In genomic region chr19:51355701-51356100, GRCm38 (mm10) we compare ENCODE assay signal across 27 mouse cellular contexts.
DNase-seq lines count a peak whose midpoint lies in the region; ATAC-seq and TF ChIP-seq lines count a peak whose summit lies in the region.
"Had no signal": no experiment of that assay in that cellular context is flagged by ENCODE, and none has a peak within 500 bp of the region (broad histone marks: within the 10 kb centered on the region; RNA-seq: fewer than 3 reads in every experiment).

No protein-coding gene starts in this region.

- no peak for TF ChIP-seq CTCF in lung, embryonic 14.5 days (IDR thresholded peaks at IDR 0.05; ENCODE audit: low read depth)
- no peak for TF ChIP-seq CTCF in midbrain, postnatal 0 days (IDR thresholded peaks at IDR 0.05)

- H3K27me3 ChIP-seq in forebrain, embryonic 14.5 days (replicated peaks; ENCODE audit: control insufficient read depth, insufficient read depth, low read length), result no peaks in the 10 kb centered on the region
- H3K27me3 ChIP-seq in forebrain, embryonic 15.5 days, result no peaks in the 10 kb centered on the region
- no peaks in the 10 kb centered on the region for H3K27me3 ChIP-seq in lung, embryonic 14.5 days (ENCODE audit: insufficient read depth, low read length)
- no peaks in the 10 kb centered on the region for H3K27me3 ChIP-seq in midbrain, postnatal 0 days (ENCODE audit: insufficient read depth, low read length)
- no peaks in the 10 kb centered on the region for H3K27me3 ChIP-seq in midbrain, embryonic 16.5 days (ENCODE audit: control insufficient read depth, insufficient read depth, low read depth, low read length)
- H3K27me3 ChIP-seq: CH12.LX; embryonic facial prominence, embryonic 13.5 days; embryonic facial prominence, embryonic 15.5 days; forebrain, embryonic 12.5 days had no signal

- H3K9ac ChIP-seq in forebrain, embryonic 14.5 days (ENCODE audit: low read length), result no peak overlapping the region
- H3K9ac ChIP-seq in forebrain, embryonic 15.5 days (replicated peaks), result no peak overlapping the region
- no peak overlapping the region for H3K9ac ChIP-seq in lung, embryonic 14.5 days
- H3K9ac ChIP-seq in midbrain, postnatal 0 days (replicated peaks; ENCODE audit: low read length, poor library complexity, severe bottlenecking), result no peak overlapping the region
- H3K9ac ChIP-seq in midbrain, embryonic 16.5 days (ENCODE audit: low read depth, low read length), result no peak overlapping the region
- H3K9ac ChIP-seq: embryonic facial prominence, embryonic 13.5 days; embryonic facial prominence, embryonic 15.5 days; forebrain, embryonic 12.5 days had no signal

- no peak for ATAC-seq in forebrain, embryonic 14.5 days
- no peak for ATAC-seq in forebrain, embryonic 15.5 days (replicated peaks)
- ATAC-seq in lung, embryonic 14.5 days (ENCODE audit: insufficient read depth), result no peak
- ATAC-seq in midbrain, postnatal 0 days (ENCODE audit: low FRiP score), result no peak
- ATAC-seq in midbrain, embryonic 16.5 days, result no peak
- ATAC-seq: CD4-positive, CD25-positive, alpha-beta regulatory T cell, adult 4 months; forebrain, embryonic 16.5 days had no signal

- no peaks in the 10 kb centered on the region for H3K4me1 ChIP-seq in forebrain, embryonic 14.5 days (ENCODE audit: control insufficient read depth, insufficient read depth, low read length)
- H3K4me1 ChIP-seq in forebrain, embryonic 15.5 days, result no peaks in the 10 kb centered on the region
- H3K4me1 ChIP-seq in lung, embryonic 14.5 days (ENCODE audit: insufficient read depth), result no peaks in the 10 kb centered on the region
- H3K4me1 ChIP-seq in midbrain, postnatal 0 days (ENCODE audit: insufficient read depth, low read length), result no peaks in the 10 kb centered on the region
- H3K4me1 ChIP-seq in midbrain, embryonic 16.5 days (ENCODE audit: control insufficient read depth, insufficient read depth, low read length), result no peaks in the 10 kb centered on the region
- H3K4me1 ChIP-seq: embryonic facial prominence, embryonic 13.5 days; embryonic facial prominence, embryonic 15.5 days; forebrain, embryonic 10.5 days; forebrain, embryonic 12.5 days had no signal

- no peaks in the 10 kb centered on the region for H3K36me3 ChIP-seq in forebrain, embryonic 14.5 days (ENCODE audit: control insufficient read depth, insufficient read depth, low read length)
- no peaks in the 10 kb centered on the region for H3K36me3 ChIP-seq in forebrain, embryonic 15.5 days
- no peaks in the 10 kb centered on the region for H3K36me3 ChIP-seq in lung, embryonic 14.5 days (ENCODE audit: insufficient read depth)
- no peaks in the 10 kb centered on the region for H3K36me3 ChIP-seq in midbrain, postnatal 0 days (ENCODE audit: insufficient read depth, low read length)
- H3K36me3 ChIP-seq in midbrain, embryonic 16.5 days (ENCODE audit: control insufficient read depth, insufficient read depth, low read length), result no peaks in the 10 kb centered on the region
- H3K36me3 ChIP-seq: embryonic facial prominence, embryonic 13.5 days; embryonic facial prominence, embryonic 15.5 days; forebrain, embryonic 10.5 days; forebrain, embryonic 12.5 days; G1E had no signal

- DNase-seq in forebrain, embryonic 14.5 days (ENCODE audit: low spot score), result peak; percentile 64
- DNase-seq in lung, embryonic 14.5 days, result peak; percentile 20
- no peak for DNase-seq in lung, postnatal 4 days
- DNase-seq in midbrain, postnatal 0 days (ENCODE audit: low spot score), result peak; percentile 19
- DNase-seq in adrenal gland, adult (ENCODE audit: inconsistent age in 2 of 2, low spot score in 1 of 2), result no peak
- DNase-seq: adrenal gland, adult 8-10 months; adrenal gland, postnatal 14 days; adrenal gland, postnatal 36 days; B cell, adult 2 months; cerebellum, adult 11 months; cerebellum, adult 18-20 months; cerebellum, adult 8-10 months; cerebellum, adult 9-11 months; cerebellum, postnatal 14 days; cerebellum, postnatal 36 days; embryo, embryonic 11 days had no signal

- no peak overlapping the region for H3K4me2 ChIP-seq in forebrain, embryonic 14.5 days (ENCODE audit: low read length)
- no peak overlapping the region for H3K4me2 ChIP-seq in forebrain, embryonic 15.5 days (replicated peaks)
- no peak overlapping the region for H3K4me2 ChIP-seq in lung, embryonic 14.5 days
- no peak overlapping the region for H3K4me2 ChIP-seq in midbrain, postnatal 0 days (ENCODE audit: low read depth, low read length, poor library complexity, severe bottlenecking)
- no peak overlapping the region for H3K4me2 ChIP-seq in midbrain, embryonic 16.5 days (ENCODE audit: low read length)
- H3K4me2 ChIP-seq: embryonic facial prominence, embryonic 13.5 days; embryonic facial prominence, embryonic 15.5 days; forebrain, embryonic 12.5 days had no signal

- no peak overlapping the region for H3K4me3 ChIP-seq in forebrain, embryonic 14.5 days (ENCODE audit: low read depth, low read length)
- H3K4me3 ChIP-seq in forebrain, embryonic 15.5 days, result no peak overlapping the region
- no peak overlapping the region for H3K4me3 ChIP-seq in lung, embryonic 14.5 days (ENCODE audit: low read depth, low read length)
- H3K4me3 ChIP-seq in midbrain, postnatal 0 days (ENCODE audit: low read depth, low read length), result no peak overlapping the region
- H3K4me3 ChIP-seq in midbrain, embryonic 16.5 days (ENCODE audit: low read depth, low read length), result no peak overlapping the region
- H3K4me3 ChIP-seq: embryonic facial prominence, embryonic 13.5 days; embryonic facial prominence, embryonic 15.5 days; erythroblast, embryonic 14.5 days; forebrain, embryonic 10.5 days; forebrain, embryonic 12.5 days had no signal

- H3K27ac ChIP-seq in forebrain, embryonic 14.5 days (ENCODE audit: low read depth, low read length), result no peak overlapping the region
- H3K27ac ChIP-seq in forebrain, embryonic 15.5 days (replicated peaks), result no peak overlapping the region
- H3K27ac ChIP-seq in lung, embryonic 14.5 days (ENCODE audit: low read depth), result no peak overlapping the region
- no peak overlapping the region for H3K27ac ChIP-seq in midbrain, postnatal 0 days (ENCODE audit: low read depth, low read length)
- H3K27ac ChIP-seq in midbrain, embryonic 16.5 days (ENCODE audit: low read length), result no peak overlapping the region
- H3K27ac ChIP-seq: embryonic facial prominence, embryonic 13.5 days; embryonic facial prominence, embryonic 15.5 days; forebrain, embryonic 10.5 days; forebrain, embryonic 12.5 days had no signal

- 71% methylated on average over 1 of the region's 1 CpGs for WGBS in forebrain, embryonic 14.5 days
- WGBS in forebrain, embryonic 15.5 days, result 62% methylated on average over 1 of the region's 1 CpGs
- WGBS in lung, embryonic 14.5 days, result 32% methylated on average over 1 of the region's 1 CpGs
- 76% methylated on average over 1 of the region's 1 CpGs for WGBS in midbrain, postnatal 0 days
- WGBS in midbrain, embryonic 16.5 days, result 70% methylated on average over 1 of the region's 1 CpGs

- H3K9me3 ChIP-seq in forebrain, embryonic 14.5 days (replicated peaks; ENCODE audit: control insufficient read depth, low read length), result no peaks in the 10 kb centered on the region
- no peaks in the 10 kb centered on the region for H3K9me3 ChIP-seq in forebrain, embryonic 15.5 days
- H3K9me3 ChIP-seq in lung, embryonic 14.5 days (ENCODE audit: low read depth, low read length), result no peaks in the 10 kb centered on the region
- H3K9me3 ChIP-seq in midbrain, postnatal 0 days (ENCODE audit: low read length), result no peaks in the 10 kb centered on the region
- no peaks in the 10 kb centered on the region for H3K9me3 ChIP-seq in midbrain, embryonic 16.5 days (replicated peaks; ENCODE audit: control insufficient read depth, low read length, poor library complexity, severe bottlenecking)
- H3K9me3 ChIP-seq: embryonic facial prominence, embryonic 13.5 days; embryonic facial prominence, embryonic 15.5 days; forebrain, embryonic 10.5 days; forebrain, embryonic 12.5 days; G1E had no signal

Comparison
In these comparisons a context has a peak if more than half of its experiments do, and no peak if none do; other contexts are left out.
1. DNase-seq: peak in forebrain, embryonic 14.5 days (single experiment), lung, embryonic 14.5 days (single experiment) and midbrain, postnatal 0 days (single experiment); none in lung, postnatal 4 days (0 of 2) and adrenal gland, adult (0 of 2).